Mouse (Mus musculus) thymus, adult 2 months (tissue): ENCODE results near the gene Csk. TPM values are rescaled to one million over a fixed set of nuclear protein-coding genes. Genes with fewer than 3 reads are reported as not detected.

Experiments
- DNase-seq: peaks from one replicate; pipeline ENCODE4 v3.0.0; 2021
- H3K27ac ChIP-seq: fragments of 200-500 bp; 2 replicates; pipeline ENCODE4 v1.5.1; 2012; ENCODE audit warnings: low read length, control low read depth; ENCODE audit not compliant: control insufficient read depth, insufficient read depth
- H3K27me3 ChIP-seq: fragments of 200-500 bp; 2 replicates; pipeline ENCODE4 v1.6.1; 2012; ENCODE audit warnings: mild to moderate bottlenecking, low read length, moderate library complexity, mixed read lengths; ENCODE audit not compliant: control insufficient read depth, insufficient read depth
- H3K36me3 ChIP-seq: fragments of 200-500 bp; 2 replicates; pipeline ENCODE4 v1.6.1; 2012; ENCODE audit warnings: mild to moderate bottlenecking, low read length, moderate library complexity; ENCODE audit not compliant: control insufficient read depth, insufficient read depth
- H3K4me1 ChIP-seq: fragments of 200-500 bp; replicated peaks from 2 replicates; pipeline ENCODE4 v1.6.1; 2012; ENCODE audit warnings: low read length; ENCODE audit not compliant: control insufficient read depth, insufficient read depth
- H3K4me3 ChIP-seq: fragments of 200-500 bp; 2 replicates; pipeline ENCODE4 v1.5.1; 2012; ENCODE audit warnings: mild to moderate bottlenecking, low read length, control low read depth, moderate library complexity; ENCODE audit not compliant: control insufficient read depth, insufficient read depth
- CTCF ChIP-seq: fragments of 200-500 bp; IDR thresholded peaks from 2 replicates; pipeline ENCODE4 v1.5.1; 2012; ENCODE audit warnings: mild to moderate bottlenecking, control low read depth, low read length, moderate library complexity, borderline replicate concordance; ENCODE audit not compliant: control insufficient read depth, poor library complexity, insufficient read depth; ENCODE audit errors: extremely low read depth
- POLR2A ChIP-seq: fragments of 200-500 bp; IDR thresholded peaks from 2 replicates; pipeline ENCODE4 v1.6.1; 2012; ENCODE audit warnings: mild to moderate bottlenecking, low read length, control low read depth, moderate library complexity; ENCODE audit not compliant: control insufficient read depth, poor library complexity, insufficient read depth; ENCODE audit errors: extremely low read depth
- WGBS: fragments of 180-500 bp; shearing (Covaris S2); methylation state at CpG from one replicate; pipeline ENCODE4 v1.1.7; 2018; 5-methylcytosine and 5-hydroxymethylcytosine counted together
- polyA plus RNA-seq: library from polyadenylated mRNA; depleted of rRNA; stranded (reverse); fragments of >200 nt; gene quantifications from 2 replicates; pipeline ENCODE4 v1.2.3, GENCODE M21; 2012

Csk gene
- polyA plus RNA-seq, 1 experiment: 245 TPM

DNA sequence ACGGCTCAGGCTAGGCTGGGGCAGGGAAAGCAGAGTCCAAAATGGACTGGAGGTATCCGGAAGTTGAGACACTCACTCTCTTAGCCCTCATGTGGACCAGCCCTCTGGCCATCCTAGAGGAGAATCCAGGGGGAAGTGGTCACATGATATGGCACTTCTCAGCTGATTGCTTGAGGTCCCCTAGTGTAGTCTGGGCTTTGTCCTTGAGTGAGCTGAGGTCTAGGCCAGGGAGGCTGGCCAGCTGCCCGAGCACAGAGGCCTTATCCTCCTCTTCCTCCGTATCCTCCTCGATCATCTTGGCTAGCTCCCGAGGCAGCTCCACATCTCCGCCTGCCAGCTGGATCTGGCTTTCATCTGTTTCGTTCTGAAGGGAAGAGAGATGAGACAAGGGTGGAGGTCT is 51.3 kb downstream of the Csk start:
- Histone ChIP-seq H3K36me3 (no peaks in the 10 kb centered on the region), H3K27ac (no peak overlapping the region), H3K4me1 (no peaks in the 10 kb centered on the region), H3K4me3 (no peak overlapping the region), H3K27me3 (no peaks in the 10 kb centered on the region)
- TF ChIP-seq POLR2A (no peak), CTCF (no peak)
- 84% methylated on average over 8 of the region's 8 CpGs for WGBS
- no peak for DNase-seq

DNA sequence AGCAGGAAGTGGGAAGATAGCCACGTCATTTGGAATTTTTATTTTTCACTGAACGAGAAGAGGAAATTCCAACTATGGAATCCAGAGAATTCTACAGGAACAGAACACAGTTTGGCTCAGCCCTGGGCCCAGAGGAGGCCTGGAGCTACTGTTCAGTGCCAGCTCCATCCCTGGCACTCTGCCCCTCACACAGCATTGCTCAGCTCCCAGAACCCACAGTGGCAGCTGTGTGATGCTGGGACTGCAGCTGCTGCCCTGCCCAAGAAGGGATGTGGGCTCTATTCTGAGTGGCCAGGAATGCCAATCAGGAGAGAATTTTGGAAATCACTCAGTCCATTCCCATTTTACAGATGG is 52.1 kb downstream of the Csk start:
- Histone ChIP-seq H3K4me1 (no peaks in the 10 kb centered on the region), H3K36me3 (no peaks in the 10 kb centered on the region), H3K4me3 (no peak overlapping the region), H3K27ac (no peak overlapping the region), H3K27me3 (no peaks in the 10 kb centered on the region)
- TF ChIP-seq CTCF: no peak
- no peak for TF ChIP-seq POLR2A
- DNase-seq: no peak
- WGBS: 78% methylated on average over 2 of the region's 2 CpGs

DNA sequence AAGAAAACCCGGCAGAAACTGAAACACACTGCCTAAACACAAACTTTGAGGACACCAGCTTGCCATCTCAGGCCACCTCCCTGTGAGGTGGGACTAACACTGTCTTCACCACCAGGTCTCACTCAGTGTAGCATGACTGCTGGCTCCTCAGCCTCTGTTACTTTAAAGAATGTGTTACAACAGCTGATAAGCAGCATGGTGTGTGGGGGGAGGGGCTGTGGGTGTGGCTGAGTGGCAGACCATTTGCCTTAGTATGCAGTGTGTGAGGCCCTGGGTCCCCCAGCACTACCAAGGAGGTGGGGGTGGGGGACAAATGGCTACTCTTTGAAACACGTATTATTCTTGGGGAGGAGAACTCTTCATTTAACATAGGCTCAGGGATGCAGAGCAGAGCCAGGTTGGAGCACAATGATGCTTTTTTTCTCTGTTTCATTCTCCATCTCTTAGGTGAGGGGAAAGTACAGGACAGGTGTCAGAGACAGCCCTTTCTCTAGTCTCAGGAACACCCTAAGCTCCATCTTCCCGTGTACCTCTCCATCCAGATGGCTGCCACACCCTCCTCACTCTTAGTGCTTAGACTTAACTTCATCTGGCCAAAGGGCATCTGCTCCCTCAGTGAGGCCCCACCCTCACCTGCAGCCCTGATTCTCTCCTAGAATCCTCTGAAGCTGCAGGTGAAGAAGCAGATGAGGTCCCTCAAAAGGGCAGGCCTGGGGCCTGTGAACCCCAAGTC is 52.6 kb downstream of the Csk start:
- H3K27me3 ChIP-seq: no peaks in the 10 kb centered on the region
- no peaks in the 10 kb centered on the region for H3K36me3 ChIP-seq
- no peak overlapping the region for H3K27ac ChIP-seq
- DNase-seq: no peak
- no peak overlapping the region for H3K4me3 ChIP-seq
- WGBS: 58% methylated on average over 3 of the region's 3 CpGs
- TF ChIP-seq POLR2A (no peak), CTCF (no peak)
- no peaks in the 10 kb centered on the region for H3K4me1 ChIP-seq

DNA sequence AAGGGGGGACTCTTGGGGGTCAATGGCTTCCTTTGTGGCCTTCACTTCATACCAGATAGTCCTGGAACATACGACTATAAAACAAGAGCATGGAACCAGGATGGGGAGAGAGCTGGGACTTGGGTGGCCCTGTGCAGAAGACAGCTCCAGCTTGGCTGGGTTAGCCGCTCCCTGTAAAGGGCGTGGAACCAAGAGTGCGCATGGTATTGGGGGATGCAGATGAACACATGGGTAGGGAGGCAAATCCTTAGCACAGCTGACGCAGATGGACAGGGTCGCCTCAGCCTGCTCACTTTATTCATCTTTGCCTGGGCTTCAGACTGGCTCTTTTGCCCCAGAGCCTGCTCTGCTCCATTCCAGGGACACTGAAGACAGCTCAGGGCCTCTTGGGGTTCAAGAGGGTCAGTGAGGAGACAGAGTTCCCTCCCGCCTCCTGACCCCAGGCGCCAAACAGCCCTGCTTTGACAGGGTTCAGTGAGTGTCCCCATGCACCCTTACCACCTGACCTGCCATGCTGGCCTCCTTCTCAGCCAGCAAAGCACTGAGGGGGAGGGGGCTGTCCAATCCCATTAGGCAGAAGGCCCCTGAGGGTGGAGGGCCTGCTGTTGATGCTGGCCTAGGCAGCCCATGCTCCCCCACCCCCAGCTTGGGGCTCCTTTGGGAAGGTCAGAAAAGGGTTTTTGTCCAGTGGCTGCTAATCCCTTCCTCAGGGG is 54.4 kb downstream of the Csk start:
- H3K27ac ChIP-seq: no peak overlapping the region
- H3K4me3 ChIP-seq: no peak overlapping the region
- no peaks in the 10 kb centered on the region for H3K27me3 ChIP-seq
- H3K4me1 ChIP-seq: no peaks in the 10 kb centered on the region
- TF ChIP-seq CTCF (no peak), POLR2A (no peak)
- no peak for DNase-seq
- H3K36me3 ChIP-seq: peaks cover 8% of the 10 kb centered on the region; the same call in 1 of the 2 replicates
- 88% methylated on average over 8 of the region's 8 CpGs for WGBS

- TF ChIP-seq POLR2A (no peak), CTCF (no peak)
- Histone ChIP-seq H3K27me3 (no peaks in the 10 kb centered on the region), H3K4me3 (no peak overlapping the region), H3K27ac (no peak overlapping the region), H3K36me3 (peaks cover 16% of the 10 kb centered on the region), H3K4me1 (no peaks in the 10 kb centered on the region)
- DNase-seq: no peak
- WGBS: 82% methylated on average over 4 of the region's 4 CpGs
These were observed 55.5 kb downstream of the Csk start for GRCm38 (mm10) chr9:57597929-57598382.

- DNase-seq: no peak
- no peaks in the 10 kb centered on the region for H3K4me1 ChIP-seq
- 92% methylated on average over 8 of the region's 8 CpGs for WGBS
- H3K27ac ChIP-seq: no peak overlapping the region
- H3K27me3 ChIP-seq: no peaks in the 10 kb centered on the region
- peaks cover 16% of the 10 kb centered on the region for H3K36me3 ChIP-seq
- no peak for TF ChIP-seq CTCF
- TF ChIP-seq POLR2A: no peak
- H3K4me3 ChIP-seq: no peak overlapping the region
These were observed 56.2 kb downstream of the Csk start for GRCm38 (mm10) chr9:57597265-57597664.
